Mouse (Mus musculus) small intestine, adult 2 months (tissue): ENCODE data around the gene Insrr.

Experiments
- CTCF ChIP-seq: fragments of 200-500 bp; IDR thresholded peaks from 2 replicates; pipeline ENCODE4 v1.5.1; 2012; ENCODE audit warnings: low read depth, mild to moderate bottlenecking, control low read depth, inconsistent platforms, low read length, moderate library complexity, mixed read lengths; ENCODE audit not compliant: insufficient replicate concordance, insufficient read length; ENCODE audit errors: extremely low read depth
- POLR2A ChIP-seq: fragments of 200-500 bp; IDR thresholded peaks from 2 replicates; pipeline ENCODE4 v1.6.1; 2012; ENCODE audit warnings: low read depth, mild to moderate bottlenecking, control low read depth, inconsistent platforms, low read length, moderate library complexity

DNA sequence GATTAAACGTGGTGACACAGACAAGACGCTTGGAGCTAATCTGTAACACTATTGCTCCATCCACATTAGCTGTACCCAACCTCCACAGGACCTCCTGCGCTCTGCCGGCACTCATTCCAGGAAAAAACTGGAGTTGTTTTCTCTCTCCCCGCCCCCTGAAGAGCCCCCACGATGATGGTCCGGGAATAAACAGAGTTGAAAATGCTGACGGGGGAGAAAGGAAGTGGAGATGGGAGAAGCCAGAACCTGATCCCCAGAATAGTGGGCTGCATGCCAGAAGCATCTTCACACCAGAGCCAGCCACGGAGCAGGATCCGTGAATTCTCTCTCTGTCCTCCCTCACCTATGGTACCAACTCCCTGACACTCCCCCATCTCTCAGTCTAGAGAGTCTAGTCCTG, 32.2 kb upstream of the Insrr start:
- TF ChIP-seq CTCF = no peak
- TF ChIP-seq POLR2A = no peak
